Mouse (Mus musculus): Measurements from ENCODE around the gene Sash3. TPM values are rescaled to one million over a fixed set of nuclear protein-coding genes. Genes with fewer than 3 reads are reported as not detected.

Sash3 gene
- polyA plus RNA-seq, 1 experiment from 2014 or later = 1.5 TPM

- Histone ChIP-seq H3K27me3 (ENCODE audit: control insufficient read depth, insufficient read depth, low read length) (no peaks in the 10 kb centered on the region), H3K4me1 (ENCODE audit: control insufficient read depth, insufficient read depth, low read length) (no peaks in the 10 kb centered on the region), H3K4me2 (ENCODE audit: low read depth, severe bottlenecking) (no peak overlapping the region), H3K36me3 (ENCODE audit: control insufficient read depth, insufficient read depth, low read length) (no peaks in the 10 kb centered on the region), H3K9ac (ENCODE audit: low read length) (no peak overlapping the region), H3K27ac (replicated peaks; ENCODE audit: low read depth, low read length) (no peak overlapping the region), H3K9me3 (ENCODE audit: control insufficient read depth, low read length) (no peaks in the 10 kb centered on the region), H3K4me3 (ENCODE audit: low read depth, low read length) (no peak overlapping the region)
- ATAC-seq (ENCODE audit: insufficient number of reproducible peaks, low FRiP score, low TSS enrichment, low read depth) (no peak), DNase-seq (ENCODE audit: low spot score) (no peak)
- WGBS = 92% methylated on average over 3 of the region's 3 CpGs
Observed at GRCm38 (mm10) chrX:48184703-48185102, 38.5 kb downstream of the Sash3 start.

- H3K4me2 ChIP-seq (ENCODE audit: low read depth, severe bottlenecking) = no peak overlapping the region
Observed at GRCm38 (mm10) chrX:48191261-48191660, 45.0 kb downstream of the Sash3 start.

GRCm38 (mm10) chrX:48193235-48194152 is 47.3 kb downstream of the Sash3 start:
- 82% methylated on average over 14 of the region's 14 CpGs for WGBS
- H3K9ac ChIP-seq (ENCODE audit: low read length) = no peak overlapping the region
- H3K36me3 ChIP-seq (ENCODE audit: control insufficient read depth, insufficient read depth, low read length) = no peaks in the 10 kb centered on the region
- H3K9me3 ChIP-seq (ENCODE audit: control insufficient read depth, low read length) = no peaks in the 10 kb centered on the region
- H3K27me3 ChIP-seq (ENCODE audit: control insufficient read depth, insufficient read depth, low read length) = no peaks in the 10 kb centered on the region
- no peak overlapping the region for H3K4me2 ChIP-seq (ENCODE audit: low read depth, severe bottlenecking)
- no peak overlapping the region for H3K27ac ChIP-seq (replicated peaks; ENCODE audit: low read depth, low read length)
- no peak overlapping the region for H3K4me3 ChIP-seq (ENCODE audit: low read depth, low read length)
- ATAC-seq (ENCODE audit: insufficient number of reproducible peaks, low FRiP score, low TSS enrichment, low read depth) = no peak
- H3K4me1 ChIP-seq (ENCODE audit: control insufficient read depth, insufficient read depth, low read length) = no peaks in the 10 kb centered on the region
- DNase-seq (ENCODE audit: low spot score) = no peak

More at GRCm38 (mm10) chrX:48191261-48191660, 45.0 kb downstream of the Sash3 start:
- Histone ChIP-seq H3K9me3 (ENCODE audit: control insufficient read depth, low read length) (no peaks in the 10 kb centered on the region), H3K4me1 (ENCODE audit: control insufficient read depth, insufficient read depth, low read length) (no peaks in the 10 kb centered on the region), H3K36me3 (ENCODE audit: control insufficient read depth, insufficient read depth, low read length) (no peaks in the 10 kb centered on the region), H3K27ac (replicated peaks; ENCODE audit: low read depth, low read length) (no peak overlapping the region), H3K27me3 (ENCODE audit: control insufficient read depth, insufficient read depth, low read length) (no peaks in the 10 kb centered on the region), H3K4me3 (ENCODE audit: low read depth, low read length) (no peak overlapping the region), H3K9ac (ENCODE audit: low read length) (no peak overlapping the region)
- no peak for ATAC-seq (ENCODE audit: insufficient number of reproducible peaks, low FRiP score, low TSS enrichment, low read depth)
- DNase-seq (ENCODE audit: low spot score) = no peak
- 92% methylated on average over 6 of the region's 6 CpGs for WGBS

GRCm38 (mm10) chrX:48197856-48198255 is 51.6 kb downstream of the Sash3 start:
- 92% methylated on average over 3 of the region's 3 CpGs for WGBS
- H3K9ac ChIP-seq (ENCODE audit: low read length) = no peak overlapping the region
- H3K4me2 ChIP-seq (ENCODE audit: low read depth, severe bottlenecking) = no peak overlapping the region
- H3K27ac ChIP-seq (replicated peaks; ENCODE audit: low read depth, low read length) = no peak overlapping the region
- no peak for DNase-seq (ENCODE audit: low spot score)
- no peaks in the 10 kb centered on the region for H3K4me1 ChIP-seq (ENCODE audit: control insufficient read depth, insufficient read depth, low read length)
- no peaks in the 10 kb centered on the region for H3K36me3 ChIP-seq (ENCODE audit: control insufficient read depth, insufficient read depth, low read length)
- H3K27me3 ChIP-seq (ENCODE audit: control insufficient read depth, insufficient read depth, low read length) = no peaks in the 10 kb centered on the region
- H3K9me3 ChIP-seq (ENCODE audit: control insufficient read depth, low read length) = no peaks in the 10 kb centered on the region
- H3K4me3 ChIP-seq (ENCODE audit: low read depth, low read length) = no peak overlapping the region
- no peak for ATAC-seq (ENCODE audit: insufficient number of reproducible peaks, low FRiP score, low TSS enrichment, low read depth)

- WGBS = 94% methylated on average over 2 of the region's 2 CpGs
Observed at GRCm38 (mm10) chrX:48199026-48199425, 52.8 kb downstream of the Sash3 start.

GRCm38 (mm10) chrX:48200699-48201098 is 54.5 kb downstream of the Sash3 start:
- ATAC-seq (ENCODE audit: insufficient number of reproducible peaks, low FRiP score, low TSS enrichment, low read depth) (no peak), DNase-seq (ENCODE audit: low spot score) (no peak)
- no peak overlapping the region for H3K4me3 ChIP-seq (ENCODE audit: low read depth, low read length)
- no peak overlapping the region for H3K27ac ChIP-seq (replicated peaks; ENCODE audit: low read depth, low read length)
- no peak overlapping the region for H3K4me2 ChIP-seq (ENCODE audit: low read depth, severe bottlenecking)
- no peaks in the 10 kb centered on the region for H3K4me1 ChIP-seq (ENCODE audit: control insufficient read depth, insufficient read depth, low read length)
- no peak overlapping the region for H3K9ac ChIP-seq (ENCODE audit: low read length)
- H3K36me3 ChIP-seq (ENCODE audit: control insufficient read depth, insufficient read depth, low read length) = no peaks in the 10 kb centered on the region
- H3K9me3 ChIP-seq (ENCODE audit: control insufficient read depth, low read length) = no peaks in the 10 kb centered on the region
- H3K27me3 ChIP-seq (ENCODE audit: control insufficient read depth, insufficient read depth, low read length) = no peaks in the 10 kb centered on the region
- 88% methylated on average over 3 of the region's 3 CpGs for WGBS

More at GRCm38 (mm10) chrX:48199026-48199425, 52.8 kb downstream of the Sash3 start:
- Histone ChIP-seq H3K4me3 (ENCODE audit: low read depth, low read length) (no peak overlapping the region), H3K9me3 (ENCODE audit: control insufficient read depth, low read length) (no peaks in the 10 kb centered on the region), H3K9ac (ENCODE audit: low read length) (no peak overlapping the region), H3K27me3 (ENCODE audit: control insufficient read depth, insufficient read depth, low read length) (no peaks in the 10 kb centered on the region), H3K4me1 (ENCODE audit: control insufficient read depth, insufficient read depth, low read length) (no peaks in the 10 kb centered on the region), H3K4me2 (ENCODE audit: low read depth, severe bottlenecking) (no peak overlapping the region), H3K27ac (replicated peaks; ENCODE audit: low read depth, low read length) (no peak overlapping the region), H3K36me3 (ENCODE audit: control insufficient read depth, insufficient read depth, low read length) (no peaks in the 10 kb centered on the region)
- DNase-seq (ENCODE audit: low spot score) (no peak), ATAC-seq (ENCODE audit: insufficient number of reproducible peaks, low FRiP score, low TSS enrichment, low read depth) (no peak)

GRCm38 (mm10) chrX:48201973-48202372 is 55.7 kb downstream of the Sash3 start:
- Histone ChIP-seq H3K9me3 (ENCODE audit: control insufficient read depth, low read length) (no peaks in the 10 kb centered on the region), H3K36me3 (ENCODE audit: control insufficient read depth, insufficient read depth, low read length) (no peaks in the 10 kb centered on the region), H3K4me1 (ENCODE audit: control insufficient read depth, insufficient read depth, low read length) (no peaks in the 10 kb centered on the region), H3K27ac (replicated peaks; ENCODE audit: low read depth, low read length) (no peak overlapping the region), H3K27me3 (ENCODE audit: control insufficient read depth, insufficient read depth, low read length) (no peaks in the 10 kb centered on the region), H3K9ac (ENCODE audit: low read length) (no peak overlapping the region), H3K4me3 (ENCODE audit: low read depth, low read length) (no peak overlapping the region), H3K4me2 (ENCODE audit: low read depth, severe bottlenecking) (no peak overlapping the region)
- 86% methylated on average over 7 of the region's 7 CpGs for WGBS
- DNase-seq (ENCODE audit: low spot score) = no peak
- no peak for ATAC-seq (ENCODE audit: insufficient number of reproducible peaks, low FRiP score, low TSS enrichment, low read depth)

GRCm38 (mm10) chrX:48202436-48202835 is 56.2 kb downstream of the Sash3 start:
- Histone ChIP-seq H3K27ac (replicated peaks; ENCODE audit: low read depth, low read length) (no peak overlapping the region), H3K4me2 (ENCODE audit: low read depth, severe bottlenecking) (no peak overlapping the region), H3K4me3 (ENCODE audit: low read depth, low read length) (no peak overlapping the region), H3K9ac (ENCODE audit: low read length) (no peak overlapping the region), H3K36me3 (ENCODE audit: control insufficient read depth, insufficient read depth, low read length) (no peaks in the 10 kb centered on the region), H3K4me1 (ENCODE audit: control insufficient read depth, insufficient read depth, low read length) (no peaks in the 10 kb centered on the region), H3K27me3 (ENCODE audit: control insufficient read depth, insufficient read depth, low read length) (no peaks in the 10 kb centered on the region), H3K9me3 (ENCODE audit: control insufficient read depth, low read length) (no peaks in the 10 kb centered on the region)
- no peak for ATAC-seq (ENCODE audit: insufficient number of reproducible peaks, low FRiP score, low TSS enrichment, low read depth)
- no peak for DNase-seq (ENCODE audit: low spot score)
- 89% methylated on average over 7 of the region's 7 CpGs for WGBS
